Mouse (Mus musculus): ENCODE data around the gene Bpifc. TPM values are rescaled to one million over a fixed set of nuclear protein-coding genes. Genes with fewer than 3 reads are reported as not detected.

Gene Bpifc
- polyA plus RNA-seq, 1 experiment, result 0.04 TPM

DNA sequence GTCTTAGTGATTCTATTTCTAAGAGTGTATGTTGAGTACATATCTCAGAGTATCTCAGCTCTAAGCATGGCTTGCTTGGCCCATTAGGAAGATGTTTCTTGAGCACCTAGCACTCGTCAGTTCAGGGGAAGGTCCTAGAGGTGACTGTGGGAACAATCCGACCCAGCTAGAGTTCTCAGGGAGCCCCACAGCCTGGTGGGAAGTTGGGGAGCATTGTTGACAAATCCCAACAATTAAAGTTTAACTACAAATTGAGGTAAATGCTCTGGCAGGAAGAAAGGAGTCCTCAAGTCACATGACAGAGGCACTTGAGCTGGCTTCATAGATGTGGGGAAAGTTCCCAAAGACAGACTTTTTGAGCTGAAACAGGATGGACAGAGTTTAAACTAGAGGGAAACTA, 43.0 kb downstream of the Bpifc start:
- TF ChIP-seq CTCF (IDR thresholded peaks at IDR 0.05; ENCODE audit: borderline replicate concordance, extremely low read depth, insufficient read depth, insufficient read length) (no peak), POLR2A (IDR thresholded peaks at IDR 0.05; ENCODE audit: borderline replicate concordance, extremely low read depth, insufficient read depth, insufficient read length, poor library complexity, severe bottlenecking) (no peak)
- no peak for DNase-seq (ENCODE audit: low read depth)

DNA sequence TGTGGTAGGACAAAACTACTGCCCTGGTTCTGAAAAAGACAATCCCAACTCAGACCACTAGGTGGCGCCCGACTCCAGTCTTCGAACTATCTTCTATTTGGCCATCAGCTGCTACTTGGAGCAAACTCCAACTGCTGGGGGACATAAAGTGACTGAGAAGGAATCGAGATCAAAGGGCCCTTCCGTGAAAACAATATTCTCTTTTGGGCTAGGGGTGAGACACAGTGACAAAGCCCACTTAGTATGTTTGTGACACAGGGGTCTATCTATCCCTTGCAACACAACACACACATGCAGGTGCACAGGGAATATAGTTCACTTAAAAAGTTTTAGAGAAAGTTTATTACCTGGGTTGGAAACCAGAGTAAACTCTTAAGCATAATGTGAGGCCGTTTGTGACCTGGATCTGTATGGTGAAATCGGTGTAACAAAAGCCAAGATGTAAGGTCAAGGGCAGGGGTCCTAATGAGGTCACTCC, 43.5 kb downstream of the Bpifc start:
- DNase-seq (ENCODE audit: low read depth), result peak; percentile 84
- TF ChIP-seq POLR2A (IDR thresholded peaks at IDR 0.05; ENCODE audit: borderline replicate concordance, extremely low read depth, insufficient read depth, insufficient read length, poor library complexity, severe bottlenecking) (no peak), CTCF (IDR thresholded peaks at IDR 0.05; ENCODE audit: borderline replicate concordance, extremely low read depth, insufficient read depth, insufficient read length) (peak; percentile 90)

- TF ChIP-seq CTCF (IDR thresholded peaks at IDR 0.05; ENCODE audit: borderline replicate concordance, extremely low read depth, insufficient read depth, insufficient read length) (no peak), POLR2A (IDR thresholded peaks at IDR 0.05; ENCODE audit: borderline replicate concordance, extremely low read depth, insufficient read depth, insufficient read length, poor library complexity, severe bottlenecking) (no peak)
- peak; percentile 1 for DNase-seq (ENCODE audit: low read depth)
Observed at GRCm38 (mm10) chr10:85967411-85968156, 44.1 kb downstream of the Bpifc start.

GRCm38 (mm10) chr10:85966476-85966875, 45.2 kb downstream of the Bpifc start:
- no peak for DNase-seq (ENCODE audit: low read depth)

GRCm38 (mm10) chr10:85964316-85964715, 47.4 kb downstream of the Bpifc start:
- TF ChIP-seq CTCF (IDR thresholded peaks at IDR 0.05; ENCODE audit: borderline replicate concordance, extremely low read depth, insufficient read depth, insufficient read length) (no peak), POLR2A (IDR thresholded peaks at IDR 0.05; ENCODE audit: borderline replicate concordance, extremely low read depth, insufficient read depth, insufficient read length, poor library complexity, severe bottlenecking) (no peak)
- DNase-seq (ENCODE audit: low read depth), result no peak

More at GRCm38 (mm10) chr10:85966476-85966875, 45.2 kb downstream of the Bpifc start:
- TF ChIP-seq POLR2A (IDR thresholded peaks at IDR 0.05; ENCODE audit: borderline replicate concordance, extremely low read depth, insufficient read depth, insufficient read length, poor library complexity, severe bottlenecking) (no peak), CTCF (IDR thresholded peaks at IDR 0.05; ENCODE audit: borderline replicate concordance, extremely low read depth, insufficient read depth, insufficient read length) (no peak)

DNA sequence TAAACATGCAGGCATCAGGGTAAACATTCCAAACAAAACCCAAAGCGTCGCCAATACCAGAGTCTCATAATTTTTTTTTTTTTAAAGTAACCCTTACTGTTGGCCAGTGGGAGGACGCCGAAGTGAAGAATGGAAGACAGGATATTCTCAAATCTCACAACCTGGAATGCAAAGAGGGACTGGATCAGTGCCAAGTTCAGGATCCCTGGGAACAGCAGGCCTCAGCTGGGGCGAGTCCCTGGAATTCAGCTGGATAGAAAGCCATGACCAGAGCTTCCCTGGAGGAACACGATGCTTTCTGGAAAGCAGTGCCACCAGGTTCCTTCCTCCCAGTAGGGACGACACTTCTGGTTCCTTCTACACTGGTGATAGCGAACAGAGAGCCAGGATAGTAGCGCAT, 48.8 kb downstream of the Bpifc start:
- DNase-seq (ENCODE audit: low read depth), result no peak

DNA sequence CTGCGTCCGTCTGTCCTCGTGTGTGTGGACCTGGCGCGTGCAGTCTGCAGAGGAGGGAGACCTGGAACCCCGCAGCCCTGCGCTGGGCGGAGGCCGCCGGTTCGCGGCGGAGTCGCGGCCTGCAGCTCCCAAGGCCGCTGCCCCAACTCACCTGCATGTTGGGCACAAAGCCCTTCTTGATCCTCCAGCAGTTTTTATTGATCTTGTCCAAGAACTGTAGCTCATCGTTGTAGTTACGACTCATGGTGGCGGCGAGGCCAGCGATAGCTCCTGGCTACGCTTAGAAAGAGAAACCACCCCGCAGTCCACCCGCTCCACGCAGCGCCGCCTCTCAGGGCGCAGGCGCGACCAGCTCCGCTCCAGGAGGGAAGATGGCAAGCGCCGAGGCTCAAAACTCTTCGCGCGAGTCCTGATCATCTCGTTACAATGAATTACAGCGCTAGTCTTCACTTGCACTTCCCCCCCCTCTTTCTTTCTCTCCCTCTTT, 54.2 kb downstream of the Bpifc start, which contains the start of gene Rtcb:
Rtcb (minus strand) TSS at position 360 of the 487 bp plus-strand sequence.
- peak; percentile 98 for DNase-seq (ENCODE audit: low read depth)

More for the DNA sequence above, 48.8 kb downstream of the Bpifc start:
- TF ChIP-seq CTCF (IDR thresholded peaks at IDR 0.05; ENCODE audit: borderline replicate concordance, extremely low read depth, insufficient read depth, insufficient read length) (no peak), POLR2A (IDR thresholded peaks at IDR 0.05; ENCODE audit: borderline replicate concordance, extremely low read depth, insufficient read depth, insufficient read length, poor library complexity, severe bottlenecking) (no peak)

GRCm38 (mm10) chr10:85956871-85957419, 54.8 kb downstream of the Bpifc start:
- DNase-seq (ENCODE audit: low read depth), result no peak
- TF ChIP-seq CTCF (IDR thresholded peaks at IDR 0.05; ENCODE audit: borderline replicate concordance, extremely low read depth, insufficient read depth, insufficient read length) (no peak), POLR2A (IDR thresholded peaks at IDR 0.05; ENCODE audit: borderline replicate concordance, extremely low read depth, insufficient read depth, insufficient read length, poor library complexity, severe bottlenecking) (no peak)

More for the DNA sequence above, 54.2 kb downstream of the Bpifc start, which contains the start of gene Rtcb:
- TF ChIP-seq CTCF (IDR thresholded peaks at IDR 0.05; ENCODE audit: borderline replicate concordance, extremely low read depth, insufficient read depth, insufficient read length) (no peak), POLR2A (IDR thresholded peaks at IDR 0.05; ENCODE audit: borderline replicate concordance, extremely low read depth, insufficient read depth, insufficient read length, poor library complexity, severe bottlenecking) (peak; percentile 60; the same call in 1 of the 2 replicates)

DNA sequence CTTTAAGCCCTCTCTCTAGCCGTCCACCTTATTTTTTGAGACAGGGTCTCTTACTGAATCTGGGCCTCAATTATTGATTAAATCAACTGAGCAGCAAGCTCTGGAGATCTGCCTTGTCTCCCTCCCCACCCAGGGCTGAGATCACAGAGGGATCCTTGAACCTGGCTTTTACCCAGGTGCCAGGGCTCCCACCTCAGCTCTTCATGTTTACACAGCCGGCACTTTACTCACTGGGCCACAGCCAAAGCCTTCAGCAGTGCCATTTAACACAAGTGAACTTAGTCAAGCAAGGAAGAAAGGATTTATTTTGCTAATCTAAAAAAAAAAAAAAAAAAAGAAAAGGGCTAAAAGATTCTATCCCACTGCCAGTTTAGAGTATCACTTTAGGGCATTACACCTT, 57.3 kb downstream of the Bpifc start:
- no peak for DNase-seq (ENCODE audit: low read depth)
- TF ChIP-seq CTCF (IDR thresholded peaks at IDR 0.05; ENCODE audit: borderline replicate concordance, extremely low read depth, insufficient read depth, insufficient read length), result no peak
- TF ChIP-seq POLR2A (IDR thresholded peaks at IDR 0.05; ENCODE audit: borderline replicate concordance, extremely low read depth, insufficient read depth, insufficient read length, poor library complexity, severe bottlenecking), result no peak

GRCm38 (mm10) chr10:85953401-85953800, 58.3 kb downstream of the Bpifc start:
- no peak for DNase-seq (ENCODE audit: low read depth)
- TF ChIP-seq POLR2A (IDR thresholded peaks at IDR 0.05; ENCODE audit: borderline replicate concordance, extremely low read depth, insufficient read depth, insufficient read length, poor library complexity, severe bottlenecking) (no peak), CTCF (IDR thresholded peaks at IDR 0.05; ENCODE audit: borderline replicate concordance, extremely low read depth, insufficient read depth, insufficient read length) (no peak)

GRCm38 (mm10) chr10:85951765-85952443, 59.8 kb downstream of the Bpifc start:
- DNase-seq (ENCODE audit: low read depth), result no peak
- TF ChIP-seq CTCF (IDR thresholded peaks at IDR 0.05; ENCODE audit: borderline replicate concordance, extremely low read depth, insufficient read depth, insufficient read length), result no peak
- TF ChIP-seq POLR2A (IDR thresholded peaks at IDR 0.05; ENCODE audit: borderline replicate concordance, extremely low read depth, insufficient read depth, insufficient read length, poor library complexity, severe bottlenecking), result no peak
